Mouse (Mus musculus) midbrain, embryonic 12.5 days (tissue): Measurements from ENCODE around the gene P2ry1. TPM values are rescaled to one million over a fixed set of nuclear protein-coding genes. Genes with fewer than 3 reads are reported as not detected.

Source experiments
- ATAC-seq: fragments of 200-750 bp; cut with Nextera tagmentation; 2 replicates; pipeline ENCODE4 v1.8.0; 2017; ENCODE audit warnings: low read depth, moderate TSS enrichment, moderate library complexity; ENCODE audit not compliant: low FRiP score
- H3K27ac ChIP-seq: fragments of 300-500 bp; sonication (generic); replicated peaks from 2 replicates; pipeline ENCODE4 v1.5.1; 2016; ENCODE audit warnings: mild to moderate bottlenecking
- H3K27me3 ChIP-seq: fragments of 300-500 bp; sonication (generic); 2 replicates; pipeline ENCODE4 v1.6.1; 2016; ENCODE audit warnings: mild to moderate bottlenecking
- H3K36me3 ChIP-seq: fragments of 300-500 bp; sonication (generic); 2 replicates; pipeline ENCODE4 v1.6.1; 2016
- H3K4me1 ChIP-seq: fragments of 300-500 bp; sonication (generic); 2 replicates; pipeline ENCODE4 v1.6.1; 2016
- H3K4me2 ChIP-seq: fragments of 300-500 bp; sonication (generic); replicated peaks from 2 replicates; pipeline ENCODE4 v1.6.1; 2016; ENCODE audit warnings: mild to moderate bottlenecking, moderate library complexity
- H3K4me3 ChIP-seq: fragments of 300-500 bp; sonication (generic); 2 replicates; pipeline ENCODE4 v1.5.1; 2016; ENCODE audit warnings: mild to moderate bottlenecking
- H3K9ac ChIP-seq: fragments of 300-500 bp; sonication (generic); replicated peaks from 2 replicates; pipeline ENCODE4 v1.6.1; 2016; ENCODE audit warnings: mild to moderate bottlenecking, moderate library complexity
- H3K9me3 ChIP-seq: fragments of 300-500 bp; sonication (generic); 2 replicates; pipeline ENCODE4 v1.6.1; 2016; ENCODE audit warnings: mild to moderate bottlenecking
- WGBS: fragments of 180-500 bp; shearing (Covaris S2); methylation state at CpG from one replicate; pipeline ENCODE4 v1.1.7; 2016; 5-methylcytosine and 5-hydroxymethylcytosine counted together
- polyA plus RNA-seq: library from polyadenylated mRNA; unstranded; fragments of >200 nt; fragmentation: Nextera tagmentation; extraction: Ambion mirVana; gene quantifications from 2 replicates; pipeline ENCODE4 v1.2.1, GENCODE M21; 2016

Gene P2ry1
- polyA plus RNA-seq, 1 experiment from 2014 or later, result 6.7 TPM

- Histone ChIP-seq H3K4me2 (no peak overlapping the region), H3K9me3 (no peaks in the 10 kb centered on the region), H3K36me3 (no peaks in the 10 kb centered on the region), H3K9ac (no peak overlapping the region), H3K4me3 (no peak overlapping the region), H3K4me1 (0 out of 2 replicates have a peak, but pooled peaks cover 3% of the 10 kb centered on the region), H3K27me3 (no peaks in the 10 kb centered on the region), H3K27ac (no peak overlapping the region)
- ATAC-seq, result no peak
- WGBS, result 73% methylated on average over 5 of the region's 5 CpGs
Measured at GRCm38 (mm10) chr3:61011660-61012059, 9.1 kb downstream of the P2ry1 start.

- no peak overlapping the region for H3K9ac ChIP-seq
- no peaks in the 10 kb centered on the region for H3K27me3 ChIP-seq
- no peaks in the 10 kb centered on the region for H3K9me3 ChIP-seq
- no peak overlapping the region for H3K4me3 ChIP-seq
- H3K4me2 ChIP-seq, result no peak overlapping the region
- 0 out of 2 replicates have a peak, but pooled peaks cover 3% of the 10 kb centered on the region for H3K4me1 ChIP-seq
- no peak overlapping the region for H3K27ac ChIP-seq
- ATAC-seq, result no peak
- H3K36me3 ChIP-seq, result no peaks in the 10 kb centered on the region
Measured at GRCm38 (mm10) chr3:61012550-61012949, 10.0 kb downstream of the P2ry1 start.

- Histone ChIP-seq H3K27me3 (no peaks in the 10 kb centered on the region), H3K27ac (no peak overlapping the region), H3K36me3 (no peaks in the 10 kb centered on the region), H3K4me1 (no peaks in the 10 kb centered on the region), H3K9ac (no peak overlapping the region), H3K4me3 (no peak overlapping the region), H3K4me2 (no peak overlapping the region), H3K9me3 (no peaks in the 10 kb centered on the region)
- 87% methylated on average over 2 of the region's 2 CpGs for WGBS
- no peak for ATAC-seq
Measured at GRCm38 (mm10) chr3:61016733-61017132, 14.1 kb downstream of the P2ry1 start.

GRCm38 (mm10) chr3:61032100-61032499, 29.5 kb downstream of the P2ry1 start:
- H3K4me1 ChIP-seq, result no peaks in the 10 kb centered on the region
- H3K27ac ChIP-seq, result no peak overlapping the region
- no peaks in the 10 kb centered on the region for H3K36me3 ChIP-seq
- ATAC-seq, result no peak
- WGBS, result 82% methylated on average over 4 of the region's 4 CpGs
- no peak overlapping the region for H3K4me2 ChIP-seq
- H3K4me3 ChIP-seq, result no peak overlapping the region
- H3K9me3 ChIP-seq, result no peaks in the 10 kb centered on the region
- H3K27me3 ChIP-seq, result no peaks in the 10 kb centered on the region
- no peak overlapping the region for H3K9ac ChIP-seq

GRCm38 (mm10) chr3:61035633-61036032, 33.0 kb downstream of the P2ry1 start:
- Histone ChIP-seq H3K4me3 (no peak overlapping the region), H3K9ac (no peak overlapping the region), H3K4me1 (no peaks in the 10 kb centered on the region), H3K36me3 (no peaks in the 10 kb centered on the region), H3K9me3 (no peaks in the 10 kb centered on the region), H3K27me3 (no peaks in the 10 kb centered on the region), H3K4me2 (no peak overlapping the region), H3K27ac (no peak overlapping the region)
- ATAC-seq, result no peak
- 92% methylated on average over 5 of the region's 5 CpGs for WGBS

GRCm38 (mm10) chr3:61039916-61040315, 37.3 kb downstream of the P2ry1 start:
- ATAC-seq, result no peak
- Histone ChIP-seq H3K36me3 (no peaks in the 10 kb centered on the region), H3K4me3 (no peak overlapping the region), H3K4me2 (no peak overlapping the region), H3K9ac (no peak overlapping the region), H3K27me3 (no peaks in the 10 kb centered on the region), H3K4me1 (no peaks in the 10 kb centered on the region), H3K27ac (no peak overlapping the region), H3K9me3 (no peaks in the 10 kb centered on the region)
- WGBS, result 74% methylated on average over 5 of the region's 5 CpGs

- H3K4me1 ChIP-seq, result no peaks in the 10 kb centered on the region
- no peaks in the 10 kb centered on the region for H3K27me3 ChIP-seq
- no peak overlapping the region for H3K27ac ChIP-seq
- H3K9ac ChIP-seq, result no peak overlapping the region
- 86% methylated on average over 3 of the region's 3 CpGs for WGBS
- no peaks in the 10 kb centered on the region for H3K36me3 ChIP-seq
- no peaks in the 10 kb centered on the region for H3K9me3 ChIP-seq
- H3K4me2 ChIP-seq, result no peak overlapping the region
- peak; percentile 44; the same call in 1 of the 2 replicates for ATAC-seq
- H3K4me3 ChIP-seq, result no peak overlapping the region
Measured at GRCm38 (mm10) chr3:61049976-61050672, 47.5 kb downstream of the P2ry1 start.
